Mouse (Mus musculus) spleen, adult 18-20 months (tissue): Measurements from ENCODE around the gene Hist1h2af.
"Not testable (repeated sequence)": the region's sequence is repeated elsewhere in the genome, so short reads cannot be mapped to it uniquely, and the experiment has no call there.

Source experiments
- DNase-seq, 2 experiments: peaks; one replicate each; pipeline ENCODE4 v3.0.0; 2022; ENCODE audit warnings: mixed read lengths in 2 of 2

Hist1h2af gene

GRCm38 (mm10) chr13:23561531-23561882, 27.8 kb downstream of the Hist1h2af start:
- not testable (repeated sequence) for DNase-seq

- peak; percentile 84 to 86 for DNase-seq
Measured at GRCm38 (mm10) chr13:23561883-23562659, 28.4 kb downstream of the Hist1h2af start, which contains the start of gene Hist1h3e. Gene Hist1h3e, minus strand, starts transcription at chr13:23562369.

GRCm38 (mm10) chr13:23562699-23563462, 29.2 kb downstream of the Hist1h2af start:
- no peak for DNase-seq

- no peak for DNase-seq
Measured at GRCm38 (mm10) chr13:23564482-23564881, 30.8 kb downstream of the Hist1h2af start.

- not testable (repeated sequence) for DNase-seq
Measured at GRCm38 (mm10) chr13:23570261-23571021, 36.7 kb downstream of the Hist1h2af start.

- DNase-seq, result peak; percentile 64
Measured at GRCm38 (mm10) chr13:23571022-23571503, 37.4 kb downstream of the Hist1h2af start, which contains the start of the genes Hist1h2ae and Hist1h2bg. Gene Hist1h2ae, minus strand, starts transcription at chr13:23571220. Gene Hist1h2bg, plus strand, starts transcription at chr13:23571396.

DNA sequence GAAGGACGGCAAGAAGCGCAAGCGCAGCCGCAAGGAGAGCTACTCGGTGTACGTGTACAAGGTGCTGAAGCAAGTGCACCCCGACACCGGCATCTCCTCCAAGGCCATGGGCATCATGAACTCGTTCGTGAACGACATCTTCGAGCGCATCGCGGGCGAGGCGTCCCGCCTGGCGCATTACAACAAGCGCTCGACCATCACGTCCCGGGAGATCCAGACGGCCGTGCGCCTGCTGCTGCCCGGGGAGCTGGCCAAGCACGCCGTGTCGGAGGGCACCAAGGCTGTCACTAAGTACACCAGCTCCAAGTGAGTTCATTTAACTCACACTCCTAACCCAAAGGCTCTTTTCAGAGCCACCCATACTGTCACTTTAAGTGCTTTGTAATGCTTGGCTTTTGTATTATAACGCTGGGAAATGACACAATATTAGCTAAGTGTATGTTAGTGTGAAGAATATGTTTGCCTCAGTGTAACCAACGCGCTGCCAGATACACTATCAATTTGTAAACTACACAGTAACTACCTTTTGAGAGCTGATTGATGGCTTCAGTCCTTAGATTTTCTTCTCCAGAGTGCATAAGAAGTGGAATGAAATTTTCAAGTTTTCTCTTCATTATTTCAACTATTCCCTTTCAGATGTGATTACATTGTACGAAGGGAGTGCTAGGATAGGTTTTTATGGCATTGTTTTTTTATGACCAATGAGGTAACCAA, 38.0 kb downstream of the Hist1h2af start:
- DNase-seq, result not testable (repeated sequence)

- DNase-seq, result no peak
Measured at GRCm38 (mm10) chr13:23572218-23573033, 38.7 kb downstream of the Hist1h2af start.

GRCm38 (mm10) chr13:23573034-23573897, 39.6 kb downstream of the Hist1h2af start:
- DNase-seq, result not testable (repeated sequence)

DNA sequence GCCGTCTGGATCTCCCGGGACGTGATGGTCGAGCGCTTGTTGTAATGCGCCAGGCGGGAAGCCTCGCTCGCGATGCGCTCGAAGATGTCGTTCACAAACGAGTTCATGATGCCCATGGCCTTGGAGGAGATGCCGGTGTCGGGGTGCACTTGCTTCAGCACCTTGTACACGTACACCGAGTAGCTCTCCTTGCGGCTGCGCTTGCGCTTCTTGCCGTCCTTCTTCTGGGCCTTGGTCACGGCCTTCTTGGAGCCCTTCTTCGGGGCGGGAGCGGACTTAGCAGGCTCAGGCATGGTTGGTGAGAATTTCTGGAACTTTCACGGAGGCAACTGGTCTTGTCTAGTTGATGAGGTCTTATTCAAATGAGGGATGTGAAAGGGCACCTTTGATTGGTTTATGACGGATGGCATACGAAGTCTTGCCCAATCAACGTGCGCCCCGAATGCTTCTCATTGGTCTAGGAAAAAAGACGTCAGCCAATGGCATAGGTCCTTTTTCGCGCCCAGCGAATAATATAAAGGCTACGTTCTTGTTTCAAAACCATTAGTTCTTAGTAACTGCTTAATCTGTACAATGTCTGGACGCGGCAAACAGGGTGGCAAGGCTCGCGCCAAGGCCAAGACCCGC, 40.3 kb downstream of the Hist1h2af start, which contains the start of the genes Hist1h2bf and Hist1h2ad:
Gene Hist1h2bf (minus strand): TSS at position 299 of the 627 bp plus-strand sequence.
Gene Hist1h2ad (plus strand): TSS at position 484 of the 627 bp plus-strand sequence.
- peak; percentile 72 to 77 for DNase-seq

DNA sequence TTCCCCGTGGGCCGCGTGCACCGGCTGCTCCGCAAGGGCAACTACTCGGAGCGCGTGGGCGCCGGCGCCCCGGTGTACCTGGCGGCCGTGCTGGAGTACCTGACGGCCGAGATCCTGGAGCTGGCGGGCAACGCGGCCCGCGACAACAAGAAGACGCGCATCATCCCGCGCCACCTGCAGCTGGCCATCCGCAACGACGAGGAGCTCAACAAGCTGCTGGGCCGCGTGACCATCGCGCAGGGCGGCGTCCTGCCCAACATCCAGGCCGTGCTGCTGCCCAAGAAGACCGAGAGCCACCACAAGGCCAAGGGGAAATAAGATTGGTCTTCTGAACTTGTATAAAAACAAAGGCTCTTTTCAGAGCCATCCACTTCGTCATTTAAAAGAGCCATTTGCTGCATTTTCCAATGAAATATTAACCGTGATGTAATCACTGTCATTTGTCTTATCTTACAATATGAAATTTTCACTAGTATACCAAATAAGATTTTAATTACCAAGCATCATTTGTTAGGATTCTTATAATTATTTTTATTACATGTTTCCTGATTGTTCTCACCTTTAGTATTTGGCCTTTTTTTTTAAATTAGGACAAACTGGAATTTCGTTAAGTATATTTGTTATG, 41.0 kb downstream of the Hist1h2af start:
- not testable (repeated sequence) for DNase-seq

DNA sequence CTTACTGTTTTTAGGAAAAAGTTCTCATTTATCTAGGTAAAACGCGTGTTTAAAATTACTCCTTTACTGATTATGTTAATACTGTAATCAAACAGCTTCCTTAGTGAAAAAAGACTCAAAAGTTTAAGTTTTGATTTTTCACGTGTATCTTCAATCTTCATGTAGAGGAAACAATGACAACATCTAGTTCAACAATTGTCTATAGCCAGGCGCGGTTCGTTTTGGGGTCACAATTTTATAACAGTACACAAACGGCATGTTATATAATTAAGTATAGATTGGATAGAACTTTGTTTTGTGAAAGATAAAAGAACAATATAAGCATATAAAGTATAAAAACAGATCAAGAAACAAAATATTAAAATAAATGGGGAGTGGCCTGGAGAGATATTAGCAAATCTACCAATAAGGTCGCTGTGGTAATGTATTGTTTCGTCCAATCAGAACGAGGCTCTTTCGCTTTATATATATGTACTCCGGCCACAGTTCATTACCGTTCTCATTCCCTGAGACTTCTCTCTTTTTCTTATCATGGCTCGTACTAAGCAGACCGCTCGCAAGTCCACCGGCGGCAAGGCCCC, 41.7 kb downstream of the Hist1h2af start, which contains the start of gene Hist1h3d:
Gene Hist1h3d (plus strand): TSS at position 493 of the 581 bp plus-strand sequence.
- DNase-seq, result peak in 1 of 2 experiments; percentile 32

- not testable (repeated sequence) for DNase-seq
Measured at GRCm38 (mm10) chr13:23575864-23576313, 42.2 kb downstream of the Hist1h2af start.

- no peak for DNase-seq
Measured at GRCm38 (mm10) chr13:23576351-23576881, 42.7 kb downstream of the Hist1h2af start.

DNA sequence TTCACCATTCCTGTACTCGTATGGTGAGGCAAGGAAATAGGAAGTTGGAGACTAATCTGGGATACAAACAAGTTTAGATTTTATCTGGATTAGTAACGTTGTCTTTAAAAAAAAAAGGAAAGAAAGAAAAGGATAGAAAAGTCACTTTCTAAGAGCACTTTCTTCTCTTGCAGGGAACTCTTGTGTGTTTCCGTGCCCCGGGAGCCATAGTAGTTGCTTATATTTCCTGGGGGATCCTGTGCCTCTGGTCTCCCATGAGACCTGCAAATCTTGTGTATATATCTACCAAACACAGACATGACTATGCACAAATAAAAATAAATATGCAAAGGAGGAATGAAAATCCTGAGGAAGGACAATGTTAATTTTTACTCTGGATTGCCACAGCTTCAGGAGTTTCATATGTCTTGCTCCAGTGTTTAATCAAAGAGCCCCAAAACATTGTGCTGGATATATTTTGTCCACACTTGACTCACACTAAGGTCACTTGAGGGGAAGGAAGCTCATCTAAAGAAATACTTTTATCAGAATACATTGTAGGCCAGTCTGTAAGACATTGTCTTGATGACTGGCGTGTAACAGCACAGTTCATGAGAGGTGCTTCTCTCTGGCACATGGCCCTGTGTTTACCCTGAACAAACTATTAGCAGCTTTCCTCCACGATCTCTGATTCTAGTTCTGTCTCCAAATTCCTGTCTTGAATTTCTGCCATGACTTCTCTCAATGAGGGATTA, 43.4 kb downstream of the Hist1h2af start:
- DNase-seq, result no peak

DNA sequence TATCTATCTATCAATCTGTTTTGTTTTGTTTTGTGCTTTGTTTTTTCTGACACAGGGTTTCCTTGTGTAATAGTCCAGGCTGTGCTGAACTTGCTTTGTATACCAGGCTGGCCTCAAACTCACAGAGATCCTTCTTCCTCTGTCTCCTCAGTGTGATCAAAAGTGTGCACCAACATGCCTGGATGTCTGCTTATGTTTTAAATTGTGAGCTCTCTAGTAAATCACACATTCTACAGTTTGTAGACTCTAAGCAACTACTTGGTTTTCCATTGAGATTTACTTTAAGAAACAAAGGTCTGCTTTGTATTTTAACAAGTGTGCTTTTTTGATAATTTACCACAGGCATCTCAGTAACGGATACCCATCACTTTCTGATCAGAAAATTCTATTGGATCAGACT, 44.1 kb downstream of the Hist1h2af start:
- DNase-seq, result no peak
